Mouse (Mus musculus) kidney, adult 2 months (tissue): ENCODE data around the gene Rnaset2b. TPM values are rescaled to one million over a fixed set of nuclear protein-coding genes. Genes with fewer than 3 reads are reported as not detected.
"Not testable (repeated sequence)": the region's sequence is repeated elsewhere in the genome, so short reads cannot be mapped to it uniquely, and the experiment has no call there.

Source experiments
- DNase-seq: peaks from one replicate; pipeline ENCODE4 v3.0.0; 2021
- H3K27ac ChIP-seq: fragments of 200-500 bp; 2 replicates; pipeline ENCODE4 v1.5.1; 2012; ENCODE audit warnings: low read depth, low read length, control low read depth, inconsistent platforms; ENCODE audit not compliant: insufficient read depth
- H3K27me3 ChIP-seq: fragments of 200-500 bp; replicated peaks from 2 replicates; pipeline ENCODE4 v1.6.1; 2012; ENCODE audit warnings: mild to moderate bottlenecking, moderate library complexity, low read length, inconsistent platforms; ENCODE audit not compliant: control insufficient read depth, insufficient read depth
- H3K36me3 ChIP-seq: fragments of 200-500 bp; 2 replicates; pipeline ENCODE4 v1.6.1; 2012; ENCODE audit warnings: mild to moderate bottlenecking, moderate library complexity, low read length, inconsistent platforms; ENCODE audit not compliant: control insufficient read depth, insufficient read depth
- H3K4me1 ChIP-seq: fragments of 200-500 bp; 2 replicates; pipeline ENCODE4 v1.6.1; 2011; ENCODE audit warnings: low read length; ENCODE audit not compliant: control insufficient read depth, insufficient read depth
- H3K4me3 ChIP-seq: fragments of 200-500 bp; 2 replicates; pipeline ENCODE4 v1.5.1; 2011; ENCODE audit warnings: mild to moderate bottlenecking, low read depth, low read length, control low read depth; ENCODE audit not compliant: insufficient read depth
- WGBS: fragments of 180-500 bp; shearing (Covaris S2); methylation state at CpG from one replicate; pipeline ENCODE4 v1.1.7; 2018; 5-methylcytosine and 5-hydroxymethylcytosine counted together
- polyA plus RNA-seq: library from polyadenylated mRNA; depleted of rRNA; stranded (reverse); fragments of >200 nt; gene quantifications from 2 replicates; pipeline ENCODE4 v1.2.3, GENCODE M21; 2012; rRNA removed

Rnaset2b gene
- polyA plus RNA-seq, result 352 and 496 TPM in 2 replicates

- WGBS, result 100% methylated on average over 1 of the region's 8 CpGs
- H3K36me3 ChIP-seq, H3K4me1 ChIP-seq, DNase-seq, H3K4me3 ChIP-seq, H3K27me3 ChIP-seq: not testable (repeated sequence)
- peak within 1 kb of the TSS; percentile 11; the same call in 1 of the 2 replicates for H3K27ac ChIP-seq
These were observed at the start of gene Rnaset2b for GRCm38 (mm10) chr17:6970334-6970733. Rnaset2b (plus strand) TSS chr17:6970634.

- H3K27ac ChIP-seq, H3K4me1 ChIP-seq, H3K4me3 ChIP-seq, DNase-seq, H3K36me3 ChIP-seq, H3K27me3 ChIP-seq: not testable (repeated sequence)
- 95% methylated on average over 7 of the region's 7 CpGs for WGBS
These were observed 38.8 kb upstream of the Rnaset2b start for GRCm38 (mm10) chr17:6931625-6932024.

- H3K27me3 ChIP-seq, DNase-seq, H3K27ac ChIP-seq, H3K4me3 ChIP-seq, H3K4me1 ChIP-seq, H3K36me3 ChIP-seq: not testable (repeated sequence)
- WGBS, result no CpG with 5 or more reads among the region's 4 CpGs
These were observed 27.9 kb upstream of the Rnaset2b start for GRCm38 (mm10) chr17:6942560-6942959.

GRCm38 (mm10) chr17:6947637-6947983, 22.8 kb upstream of the Rnaset2b start:
- H3K36me3 ChIP-seq, H3K4me1 ChIP-seq, H3K27me3 ChIP-seq, DNase-seq, H3K27ac ChIP-seq: not testable (repeated sequence)
- H3K4me3 ChIP-seq, result peak overlapping the region; percentile 94
- WGBS, result no CpG with 5 or more reads among the region's 8 CpGs

- Histone ChIP-seq H3K4me3 (peak within 1 kb of the TSS; percentile 94), H3K27ac (peak within 1 kb of the TSS; percentile 81)
- H3K4me1 ChIP-seq, H3K36me3 ChIP-seq, H3K27me3 ChIP-seq: not testable (repeated sequence)
- DNase-seq, result peak; percentile 93
- under 1% methylated on average over 73 of the region's 73 CpGs for WGBS
These were observed 22.3 kb upstream of the Rnaset2b start, which contains the start of gene Rsph3b for GRCm38 (mm10) chr17:6947984-6948768. Rsph3b (minus strand) TSS chr17:6948682.

GRCm38 (mm10) chr17:6948769-6949228, 21.6 kb upstream of the Rnaset2b start:
- H3K36me3 ChIP-seq, DNase-seq, H3K4me1 ChIP-seq, H3K27me3 ChIP-seq: not testable (repeated sequence)
- peak overlapping the region; percentile 81 for H3K27ac ChIP-seq
- WGBS, result 2% methylated on average over 9 of the region's 9 CpGs
- H3K4me3 ChIP-seq, result peak overlapping the region; percentile 94

GRCm38 (mm10) chr17:6958881-6959280, 11.6 kb upstream of the Rnaset2b start:
- peak overlapping the region; percentile 27; the same call in 1 of the 2 replicates for H3K27ac ChIP-seq
- not testable (repeated sequence) for H3K36me3 ChIP-seq, H3K27me3 ChIP-seq, H3K4me1 ChIP-seq, H3K4me3 ChIP-seq
- peak; percentile 33 for DNase-seq
- 35% methylated on average over 7 of the region's 8 CpGs for WGBS

GRCm38 (mm10) chr17:6959543-6960259, 10.7 kb upstream of the Rnaset2b start:
- H3K27me3 ChIP-seq, H3K4me3 ChIP-seq, H3K4me1 ChIP-seq, H3K36me3 ChIP-seq, H3K27ac ChIP-seq: not testable (repeated sequence)
- DNase-seq, result peak; percentile 81
- 31% methylated on average over 5 of the region's 6 CpGs for WGBS

GRCm38 (mm10) chr17:6960349-6960748, 10.1 kb upstream of the Rnaset2b start:
- under 1% methylated on average over 12 of the region's 12 CpGs for WGBS
- H3K36me3 ChIP-seq, H3K27me3 ChIP-seq, H3K4me1 ChIP-seq, DNase-seq: not testable (repeated sequence)
- Histone ChIP-seq H3K27ac (peak overlapping the region; percentile 31; the same call in 1 of the 2 replicates), H3K4me3 (peak overlapping the region; percentile 14; the same call in 1 of the 2 replicates)

GRCm38 (mm10) chr17:6960776-6961175, 9.7 kb upstream of the Rnaset2b start, which contains the start of gene Tagap1:
Tagap1 (minus strand) TSS chr17:6961156.
- H3K36me3 ChIP-seq, H3K27me3 ChIP-seq, H3K4me1 ChIP-seq: not testable (repeated sequence)
- H3K27ac ChIP-seq, result peak within 1 kb of the TSS; percentile 82
- WGBS, result under 1% methylated on average over 45 of the region's 51 CpGs
- H3K4me3 ChIP-seq, result peak within 1 kb of the TSS; percentile 74
- DNase-seq, result peak; percentile 55
